Mouse (Mus musculus) heart, embryonic 11.5 days (tissue): ENCODE data around the gene Wfdc9. TPM values are rescaled to one million over a fixed set of nuclear protein-coding genes. Genes with fewer than 3 reads are reported as not detected.

Experiments used
- ATAC-seq: fragments of 200-750 bp; cut with Nextera tagmentation; replicated peaks from 2 replicates; pipeline ENCODE4 v1.8.0; 2017; ENCODE audit warnings: moderate library complexity; ENCODE audit not compliant: insufficient number of reproducible peaks, low FRiP score, low TSS enrichment
- H3K27ac ChIP-seq: fragments of 300-500 bp; sonication (generic); 2 replicates; pipeline ENCODE4 v1.5.1; 2014; ENCODE audit warnings: mild to moderate bottlenecking, low read depth, low read length
- H3K27me3 ChIP-seq: fragments of 300-500 bp; sonication (generic); 2 replicates; pipeline ENCODE4 v1.6.1; 2014; ENCODE audit warnings: mild to moderate bottlenecking, low read length, mixed read lengths; ENCODE audit not compliant: control insufficient read depth, insufficient read depth
- H3K36me3 ChIP-seq: fragments of 300-500 bp; sonication (generic); 2 replicates; pipeline ENCODE4 v1.6.1; 2014; ENCODE audit warnings: mild to moderate bottlenecking, low read length, moderate library complexity, mixed read lengths; ENCODE audit not compliant: control insufficient read depth, insufficient read depth
- H3K4me1 ChIP-seq: fragments of 300-500 bp; sonication (generic); 2 replicates; pipeline ENCODE4 v1.6.1; 2014; ENCODE audit warnings: low read length; ENCODE audit not compliant: control insufficient read depth, insufficient read depth
- H3K4me2 ChIP-seq: fragments of 300-500 bp; sonication (generic); 2 replicates; pipeline ENCODE4 v1.6.1; 2014; ENCODE audit warnings: mild to moderate bottlenecking, moderate library complexity
- H3K4me3 ChIP-seq: fragments of 300-500 bp; sonication (generic); 2 replicates; pipeline ENCODE4 v1.5.1; 2014; ENCODE audit warnings: low read depth, low read length
- H3K9ac ChIP-seq: fragments of 300-500 bp; sonication (generic); 2 replicates; pipeline ENCODE4 v1.6.1; 2014; ENCODE audit warnings: mild to moderate bottlenecking, low read depth, low read length, moderate library complexity
- H3K9me3 ChIP-seq: fragments of 300-500 bp; sonication (generic); replicated peaks from 2 replicates; pipeline ENCODE4 v1.6.1; 2016; ENCODE audit warnings: low read length; ENCODE audit not compliant: control insufficient read depth
- WGBS: fragments of 180-500 bp; shearing (Covaris S2); extraction: QIAGEN DNeasy Blood & Tissue Kit; methylation state at CpG from one replicate; pipeline ENCODE4 v1.1.7; 2014; ENCODE audit not compliant: insufficient replicate concordance; 5-methylcytosine and 5-hydroxymethylcytosine counted together
- polyA plus RNA-seq: library from polyadenylated mRNA; unstranded; fragments of >200 nt; fragmentation: Nextera tagmentation; extraction: Ambion mirVana; gene quantifications from 2 replicates; pipeline ENCODE4 v1.2.1, GENCODE M21; 2014

Gene Wfdc9
- polyA plus RNA-seq, 1 experiment from 2014 or later: not detected

GRCm38 (mm10) chr2:164604411-164604810 lies 52.0 kb downstream of the Wfdc9 start:
- ATAC-seq: no peak
- Histone ChIP-seq H3K27me3 (no peaks in the 10 kb centered on the region), H3K9ac (no peak overlapping the region), H3K9me3 (peaks cover 5% of the 10 kb centered on the region; the same call in 1 of the 2 replicates), H3K36me3 (no peaks in the 10 kb centered on the region), H3K4me2 (no peak overlapping the region), H3K4me3 (no peak overlapping the region), H3K4me1 (no peaks in the 10 kb centered on the region), H3K27ac (no peak overlapping the region)
- 88% methylated on average over 8 of the region's 8 CpGs for WGBS

GRCm38 (mm10) chr2:164603482-164603881 lies 52.9 kb downstream of the Wfdc9 start:
- no peak overlapping the region for H3K9ac ChIP-seq
- H3K4me3 ChIP-seq: no peak overlapping the region
- H3K4me2 ChIP-seq: no peak overlapping the region
- H3K9me3 ChIP-seq: peaks cover 5% of the 10 kb centered on the region; the same call in 1 of the 2 replicates
- 86% methylated on average over 3 of the region's 3 CpGs for WGBS
- H3K4me1 ChIP-seq: no peaks in the 10 kb centered on the region
- no peak overlapping the region for H3K27ac ChIP-seq
- H3K36me3 ChIP-seq: no peaks in the 10 kb centered on the region
- no peaks in the 10 kb centered on the region for H3K27me3 ChIP-seq
- ATAC-seq: no peak

GRCm38 (mm10) chr2:164600179-164600578 lies 56.2 kb downstream of the Wfdc9 start:
- Histone ChIP-seq H3K4me3 (no peak overlapping the region), H3K4me1 (no peaks in the 10 kb centered on the region), H3K9ac (no peak overlapping the region), H3K36me3 (no peaks in the 10 kb centered on the region), H3K9me3 (peaks cover 5% of the 10 kb centered on the region; the same call in 1 of the 2 replicates), H3K27ac (no peak overlapping the region), H3K4me2 (no peak overlapping the region), H3K27me3 (no peaks in the 10 kb centered on the region)
- WGBS: 61% methylated on average over 3 of the region's 3 CpGs
- no peak for ATAC-seq

Other genes with a start within 250 kb of the Wfdc9 start
- 33.9 and 34.6 TPM in 2 replicates for gene Sdc4, start 212.7 kb downstream of the Wfdc9 start, polyA plus RNA-seq
- gene Sys1, start 199.6 kb downstream of the Wfdc9 start, polyA plus RNA-seq: 37.0 and 42.3 TPM in 2 replicates
- gene Gm20458, start 195.6 kb downstream of the Wfdc9 start, polyA plus RNA-seq: 4.8 and 8.4 TPM in 2 replicates
- gene Trp53tg5, start 182.9 kb downstream of the Wfdc9 start, polyA plus RNA-seq: not detected in 2 replicates
- 16.5 and 21.9 TPM in 2 replicates for gene Dbndd2, start 170.5 kb downstream of the Wfdc9 start, polyA plus RNA-seq
- gene Pigt, start 159.1 kb downstream of the Wfdc9 start, polyA plus RNA-seq: 63.0 and 66.0 TPM in 2 replicates
- gene Wfdc2, start 94.2 kb downstream of the Wfdc9 start, polyA plus RNA-seq: 6.6 and 10.3 TPM in 2 replicates
- not detected in 2 replicates for gene Spint3, start 83.1 kb downstream of the Wfdc9 start, polyA plus RNA-seq
- not detected in 2 replicates for gene Wfdc6a, start 71.1 kb downstream of the Wfdc9 start, polyA plus RNA-seq
- not detected in 2 replicates for gene Eppin, start 63.0 kb downstream of the Wfdc9 start, polyA plus RNA-seq
- gene Wfdc6b, start 43.1 kb downstream of the Wfdc9 start, polyA plus RNA-seq: not detected in 2 replicates
- not detected in 2 replicates for gene Wfdc8, start 43.0 kb downstream of the Wfdc9 start, polyA plus RNA-seq
- gene Wfdc16, start 17.8 kb downstream of the Wfdc9 start, polyA plus RNA-seq: not detected in 2 replicates
- gene Wfdc10, start 537 bp downstream of the Wfdc9 start, polyA plus RNA-seq: 0.53 TPM in 1 of 2 replicates, not detected in the other
- not detected in 2 replicates for gene Wfdc11, start 17.5 kb upstream of the Wfdc9 start, polyA plus RNA-seq
- gene Wfdc13, start 28.5 kb upstream of the Wfdc9 start, polyA plus RNA-seq: not detected in 2 replicates
- not detected in 2 replicates for gene Spint4, start 41.9 kb upstream of the Wfdc9 start, polyA plus RNA-seq
- not detected in 2 replicates for gene Spint5, start 58.7 kb upstream of the Wfdc9 start, polyA plus RNA-seq
- 0.19 TPM in 1 of 2 replicates, not detected in the other for gene Wfdc3, start 89.3 kb upstream of the Wfdc9 start, polyA plus RNA-seq
- gene Dnttip1, start 89.4 kb upstream of the Wfdc9 start, polyA plus RNA-seq: 52.6 and 57.3 TPM in 2 replicates
- gene Ube2c, start 113.3 kb upstream of the Wfdc9 start, polyA plus RNA-seq: 449 and 506 TPM in 2 replicates
- 0.48 and 1.4 TPM in 2 replicates for gene Tnnc2, start 123.4 kb upstream of the Wfdc9 start, polyA plus RNA-seq
- 25.1 and 27.2 TPM in 2 replicates for gene Snx21, start 129.2 kb upstream of the Wfdc9 start, polyA plus RNA-seq
- 15.1 and 16.8 TPM in 2 replicates for gene Acot8, start 148.3 kb upstream of the Wfdc9 start, polyA plus RNA-seq
- 7.2 and 7.4 TPM in 2 replicates for gene Zswim3, start 148.5 kb upstream of the Wfdc9 start, polyA plus RNA-seq
- gene Zswim1, start 166.1 kb upstream of the Wfdc9 start, polyA plus RNA-seq: 11.4 and 11.7 TPM in 2 replicates
- 0.30 TPM in 1 of 2 replicates, not detected in the other for gene Spata25, start 172.0 kb upstream of the Wfdc9 start, polyA plus RNA-seq
- 143 and 149 TPM in 2 replicates for gene Ctsa, start 176.3 kb upstream of the Wfdc9 start, polyA plus RNA-seq
- gene Neurl2, start 176.9 kb upstream of the Wfdc9 start, polyA plus RNA-seq: 41.9 and 43.2 TPM in 2 replicates
- 10.4 and 10.8 TPM in 2 replicates for gene Pltp, start 201.1 kb upstream of the Wfdc9 start, polyA plus RNA-seq
- 50.1 and 54.8 TPM in 2 replicates for gene Pcif1, start 222.7 kb upstream of the Wfdc9 start, polyA plus RNA-seq